Mouse (Mus musculus): ENCODE results near the gene Ccdc141.

DNA sequence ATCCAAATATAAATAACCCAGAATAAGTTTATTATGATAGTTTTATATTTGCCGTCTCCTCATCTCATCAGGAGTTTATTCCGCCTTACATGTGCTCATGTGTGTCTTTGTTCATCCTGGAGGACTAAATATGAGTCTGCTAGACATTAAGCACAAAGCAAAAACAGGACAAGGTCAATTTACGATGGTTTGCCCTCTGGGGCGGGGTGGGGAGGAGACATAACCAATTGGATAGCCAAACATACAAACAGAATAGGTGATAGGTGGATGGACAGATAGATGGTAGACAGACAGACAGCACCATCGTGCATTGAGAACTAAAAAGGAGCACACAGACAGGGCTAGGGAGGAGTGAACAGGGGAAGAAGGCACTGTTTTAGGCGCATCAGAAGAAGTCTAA lies 3.4 kb upstream of the Ccdc141 start:
- TF ChIP-seq POLR2A (IDR thresholded peaks at IDR 0.05; ENCODE audit: low read depth, low read length), result no peak
- TF ChIP-seq CTCF (IDR thresholded peaks at IDR 0.05; ENCODE audit: extremely low read depth, insufficient read length, insufficient replicate concordance, low read depth, low read length), result no peak
